Mouse (Mus musculus): ENCODE measurements around the gene Usp24. TPM values are rescaled to one million over a fixed set of nuclear protein-coding genes. Genes with fewer than 3 reads are reported as not detected.

Usp24 gene
- polyA plus RNA-seq, 1 experiment: 12.5 TPM

GRCm38 (mm10) chr4:106452401-106452800 lies 136.4 kb downstream of the Usp24 start:
- no peak for TF ChIP-seq GATA1 (IDR thresholded peaks at IDR 0.05; ENCODE audit: low read length)

GRCm38 (mm10) chr4:106453108-106453507 lies 137.1 kb downstream of the Usp24 start:
- TF ChIP-seq GATA1 (IDR thresholded peaks at IDR 0.05; ENCODE audit: low read length): no peak

- TF ChIP-seq GATA1 (IDR thresholded peaks at IDR 0.05; ENCODE audit: low read length): no peak
Measured at GRCm38 (mm10) chr4:106453516-106453915, 137.5 kb downstream of the Usp24 start.

GRCm38 (mm10) chr4:106454541-106454940 lies 138.5 kb downstream of the Usp24 start:
- TF ChIP-seq GATA1 (IDR thresholded peaks at IDR 0.05; ENCODE audit: low read length): no peak

GRCm38 (mm10) chr4:106462016-106462415 lies 146.0 kb downstream of the Usp24 start:
- no peak for TF ChIP-seq GATA1 (IDR thresholded peaks at IDR 0.05; ENCODE audit: low read length)

- TF ChIP-seq GATA1 (IDR thresholded peaks at IDR 0.05; ENCODE audit: low read length): no peak
Measured at GRCm38 (mm10) chr4:106462524-106462923, 146.5 kb downstream of the Usp24 start.

- TF ChIP-seq GATA1 (IDR thresholded peaks at IDR 0.05; ENCODE audit: low read length): no peak
Measured at GRCm38 (mm10) chr4:106463174-106463801, 147.3 kb downstream of the Usp24 start.

- no peak for TF ChIP-seq GATA1 (IDR thresholded peaks at IDR 0.05; ENCODE audit: low read length)
Measured at GRCm38 (mm10) chr4:106467420-106468110, 151.6 kb downstream of the Usp24 start.

- TF ChIP-seq GATA1 (IDR thresholded peaks at IDR 0.05; ENCODE audit: low read length): no peak
Measured at GRCm38 (mm10) chr4:106470921-106471320, 154.9 kb downstream of the Usp24 start.

- TF ChIP-seq GATA1 (IDR thresholded peaks at IDR 0.05; ENCODE audit: low read length): no peak
Measured at GRCm38 (mm10) chr4:106472335-106472734, 156.3 kb downstream of the Usp24 start.

- no peak for TF ChIP-seq GATA1 (IDR thresholded peaks at IDR 0.05; ENCODE audit: low read length)
Measured at GRCm38 (mm10) chr4:106474241-106474640, 158.2 kb downstream of the Usp24 start.

- no peak for TF ChIP-seq GATA1 (IDR thresholded peaks at IDR 0.05; ENCODE audit: low read length)
Measured at GRCm38 (mm10) chr4:106480545-106480944, 164.5 kb downstream of the Usp24 start.

- TF ChIP-seq GATA1 (IDR thresholded peaks at IDR 0.05; ENCODE audit: low read length): no peak
Measured at GRCm38 (mm10) chr4:106483215-106483727, 167.3 kb downstream of the Usp24 start.

GRCm38 (mm10) chr4:106483831-106484230 lies 167.8 kb downstream of the Usp24 start:
- TF ChIP-seq GATA1 (IDR thresholded peaks at IDR 0.05; ENCODE audit: low read length): no peak

GRCm38 (mm10) chr4:106490620-106491019 lies 174.6 kb downstream of the Usp24 start:
- no peak for TF ChIP-seq GATA1 (IDR thresholded peaks at IDR 0.05; ENCODE audit: low read length)

Other genes with a start within 250 kb of the Usp24 start
- gene Pcsk9, start 148.1 kb downstream of the Usp24 start, polyA plus RNA-seq (2012): 0.11 and 0.15 TPM in 2 replicates
- gene Bsnd, start 176.1 kb downstream of the Usp24 start, polyA plus RNA-seq (2012): not detected in 2 replicates
- 86.9 and 101 TPM in 2 replicates for gene Dhcr24, start 244.8 kb downstream of the Usp24 start, polyA plus RNA-seq (2012)